Mouse (Mus musculus) heart, embryonic 16.5 days (tissue): ENCODE measurements around the gene Pdzk1. TPM values are rescaled to one million over a fixed set of nuclear protein-coding genes. Genes with fewer than 3 reads are reported as not detected.
A peak's percentile ranks its signal among the peaks of the same experiment; 100 is the strongest.

Source experiments
- ATAC-seq: fragments of 200-750 bp; cut with Nextera tagmentation; replicated peaks from 2 replicates; pipeline ENCODE4 v1.8.0; 2017; ENCODE audit warnings: moderate number of reproducible peaks; ENCODE audit not compliant: insufficient read depth, low FRiP score; ENCODE audit errors: extremely low read depth
- H3K27ac ChIP-seq: fragments of 300-500 bp; sonication (generic); 2 replicates; pipeline ENCODE4 v1.5.1; 2014; ENCODE audit warnings: mild to moderate bottlenecking, low read length, control low read depth, moderate library complexity
- H3K27me3 ChIP-seq: fragments of 300-500 bp; sonication (generic); 2 replicates; pipeline ENCODE4 v1.6.1; 2014; ENCODE audit warnings: low read length, mixed read lengths; ENCODE audit not compliant: control insufficient read depth, insufficient read depth
- H3K36me3 ChIP-seq: fragments of 300-500 bp; sonication (generic); 2 replicates; pipeline ENCODE4 v1.6.1; 2014; ENCODE audit not compliant: control insufficient read depth, insufficient read depth
- H3K4me1 ChIP-seq: fragments of 300-500 bp; sonication (generic); 2 replicates; pipeline ENCODE4 v1.6.1; 2014; ENCODE audit warnings: low read length, mixed read lengths; ENCODE audit not compliant: control insufficient read depth, insufficient read depth
- H3K4me2 ChIP-seq: fragments of 300-500 bp; sonication (generic); 2 replicates; pipeline ENCODE4 v1.6.1; 2014; ENCODE audit warnings: low read depth, mild to moderate bottlenecking, control low read depth, low read length
- H3K4me3 ChIP-seq: fragments of 300-500 bp; sonication (generic); 2 replicates; pipeline ENCODE4 v1.5.1; 2014; ENCODE audit warnings: mild to moderate bottlenecking, control low read depth, low read length
- H3K9ac ChIP-seq: fragments of 300-500 bp; sonication (generic); 2 replicates; pipeline ENCODE4 v1.6.1; 2014; ENCODE audit warnings: low read length, control low read depth
- H3K9me3 ChIP-seq: fragments of 300-500 bp; sonication (generic); replicated peaks from 2 replicates; pipeline ENCODE4 v1.6.1; 2016; ENCODE audit warnings: low read length; ENCODE audit not compliant: control insufficient read depth
- WGBS: fragments of 180-500 bp; shearing (Covaris S2); extraction: QIAGEN DNeasy Blood & Tissue Kit; methylation state at CpG from one replicate; pipeline ENCODE4 v1.1.7; 2014; 5-methylcytosine and 5-hydroxymethylcytosine counted together
- polyA plus RNA-seq: library from polyadenylated mRNA; unstranded; fragments of >200 nt; fragmentation: Nextera tagmentation; extraction: Ambion mirVana; gene quantifications from 2 replicates; pipeline ENCODE4 v1.2.1, GENCODE M21; 2015

The Pdzk1 gene
- polyA plus RNA-seq, 1 experiment from 2014 or later, result 0.98 TPM

- 0 out of 2 replicates have a peak, but pooled peaks cover 3% of the 10 kb centered on the region for H3K9me3 ChIP-seq
- peaks cover 11% of the 10 kb centered on the region for H3K4me1 ChIP-seq
- H3K27me3 ChIP-seq, result no peaks in the 10 kb centered on the region
- no peak overlapping the region for H3K27ac ChIP-seq
- ATAC-seq, result peak; percentile 39; the same call in 1 of the 2 replicates
- whole genome bisulfite sequencing, result 35% methylated on average over 20 of the region's 20 CpGs
- H3K9ac ChIP-seq, result no peak overlapping the region
- H3K36me3 ChIP-seq, result no peaks in the 10 kb centered on the region
- peak overlapping the region; percentile 60 for H3K4me2 ChIP-seq
- H3K4me3 ChIP-seq, result peak overlapping the region; percentile 30
These were observed 16.5 kb upstream of the Pdzk1 start for GRCm38 (mm10) chr3:96812395-96813091.

- Histone ChIP-seq H3K4me3 (peak overlapping the region; percentile 30), H3K9ac (no peak overlapping the region), H3K4me1 (peaks cover 11% of the 10 kb centered on the region), H3K27ac (no peak overlapping the region), H3K9me3 (0 out of 2 replicates have a peak, but pooled peaks cover 3% of the 10 kb centered on the region), H3K4me2 (peak overlapping the region; percentile 60), H3K36me3 (no peaks in the 10 kb centered on the region), H3K27me3 (no peaks in the 10 kb centered on the region)
- ATAC-seq, result peak; percentile 85
- WGBS, result 3% methylated on average over 9 of the region's 9 CpGs
These were observed 16.0 kb upstream of the Pdzk1 start for GRCm38 (mm10) chr3:96813106-96813505.

- peak overlapping the region; percentile 60 for H3K4me2 ChIP-seq
- no peaks in the 10 kb centered on the region for H3K36me3 ChIP-seq
- H3K4me3 ChIP-seq, result peak overlapping the region; percentile 26
- 30% methylated on average over 7 of the region's 7 CpGs for WGBS
- H3K9ac ChIP-seq, result peak overlapping the region; percentile 11; the same call in 1 of the 2 replicates
- H3K27ac ChIP-seq, result no peak overlapping the region
- H3K9me3 ChIP-seq, result 0 out of 2 replicates have a peak, but pooled peaks cover 3% of the 10 kb centered on the region
- H3K27me3 ChIP-seq, result no peaks in the 10 kb centered on the region
- peaks cover 8% of the 10 kb centered on the region for H3K4me1 ChIP-seq
- ATAC-seq, result no peak; the same call in 1 of the 2 replicates
These were observed 15.4 kb upstream of the Pdzk1 start for GRCm38 (mm10) chr3:96813591-96814244.

- no peaks in the 10 kb centered on the region for H3K27me3 ChIP-seq
- WGBS, result 53% methylated on average over 6 of the region's 6 CpGs
- 0 out of 2 replicates have a peak, but pooled peaks cover 3% of the 10 kb centered on the region for H3K9me3 ChIP-seq
- H3K9ac ChIP-seq, result no peak overlapping the region
- peaks cover 8% of the 10 kb centered on the region for H3K4me1 ChIP-seq
- no peak overlapping the region for H3K4me3 ChIP-seq
- H3K27ac ChIP-seq, result no peak overlapping the region
- ATAC-seq, result peak; percentile 31; the same call in 1 of the 2 replicates
- H3K36me3 ChIP-seq, result no peaks in the 10 kb centered on the region
- no peak overlapping the region for H3K4me2 ChIP-seq
These were observed 14.7 kb upstream of the Pdzk1 start for GRCm38 (mm10) chr3:96814342-96814741.

- Histone ChIP-seq H3K4me1 (no peaks in the 10 kb centered on the region), H3K9me3 (0 out of 2 replicates have a peak, but pooled peaks cover 3% of the 10 kb centered on the region), H3K27me3 (no peaks in the 10 kb centered on the region), H3K9ac (no peak overlapping the region), H3K4me2 (no peak overlapping the region), H3K4me3 (no peak overlapping the region), H3K36me3 (no peaks in the 10 kb centered on the region), H3K27ac (no peak overlapping the region)
- ATAC-seq, result no peak
- 69% methylated on average over 6 of the region's 6 CpGs for WGBS
These were observed 8.8 kb upstream of the Pdzk1 start for GRCm38 (mm10) chr3:96820116-96820915.

GRCm38 (mm10) chr3:96821581-96821980, 7.5 kb upstream of the Pdzk1 start:
- 88% methylated on average over 4 of the region's 4 CpGs for WGBS
- Histone ChIP-seq H3K4me1 (no peaks in the 10 kb centered on the region), H3K9me3 (0 out of 2 replicates have a peak, but pooled peaks cover 3% of the 10 kb centered on the region), H3K36me3 (no peaks in the 10 kb centered on the region), H3K9ac (no peak overlapping the region), H3K4me2 (no peak overlapping the region), H3K27me3 (no peaks in the 10 kb centered on the region), H3K27ac (no peak overlapping the region), H3K4me3 (no peak overlapping the region)
- no peak for ATAC-seq

- H3K4me1 ChIP-seq, result no peaks in the 10 kb centered on the region
- ATAC-seq, result no peak
- 61% methylated on average over 3 of the region's 3 CpGs for WGBS
- no peak overlapping the region for H3K27ac ChIP-seq
- no peaks in the 10 kb centered on the region for H3K36me3 ChIP-seq
- no peak overlapping the region for H3K4me3 ChIP-seq
- no peaks in the 10 kb centered on the region for H3K9me3 ChIP-seq
- no peak overlapping the region for H3K4me2 ChIP-seq
- H3K9ac ChIP-seq, result no peak overlapping the region
- no peaks in the 10 kb centered on the region for H3K27me3 ChIP-seq
These were observed 5.4 kb upstream of the Pdzk1 start for GRCm38 (mm10) chr3:96823701-96824100.

- no peaks in the 10 kb centered on the region for H3K4me1 ChIP-seq
- no peak overlapping the region for H3K4me3 ChIP-seq
- no peaks in the 10 kb centered on the region for H3K27me3 ChIP-seq
- no peak for ATAC-seq
- H3K27ac ChIP-seq, result no peak overlapping the region
- no peaks in the 10 kb centered on the region for H3K9me3 ChIP-seq
- WGBS, result 82% methylated on average over 12 of the region's 12 CpGs
- H3K4me2 ChIP-seq, result no peak overlapping the region
- H3K9ac ChIP-seq, result no peak overlapping the region
- no peaks in the 10 kb centered on the region for H3K36me3 ChIP-seq
These were observed 4.5 kb upstream of the Pdzk1 start for GRCm38 (mm10) chr3:96824614-96825013.
